27 mouse cellular contexts compared by ENCODE assay signal in genomic region chr6:94059090-94059489, GRCm38 (mm10).
"Had no signal": no experiment of that assay in that cellular context is flagged by ENCODE, and none has a peak within 500 bp of the region (broad histone marks: within the 10 kb centered on the region; RNA-seq: fewer than 3 reads in every experiment).

No protein-coding gene starts in this region.

- H3K4me2 ChIP-seq: heart, embryonic 11.5 days; heart, embryonic 13.5 days; heart, embryonic 15.5 days; hindbrain, embryonic 13.5 days; hindbrain, embryonic 15.5 days; kidney, embryonic 15.5 days; limb, embryonic 12.5 days; liver, embryonic 11.5 days; liver, embryonic 13.5 days; liver, embryonic 15.5 days had no signal

- H3K27ac ChIP-seq: heart, adult 2 months; heart, embryonic 13.5 days; heart, embryonic 15.5 days; hindbrain, embryonic 13.5 days; hindbrain, embryonic 15.5 days; hindbrain, postnatal 0 days; kidney, embryonic 15.5 days; kidney, postnatal 0 days; limb, embryonic 12.5 days; liver, embryonic 13.5 days; liver, embryonic 15.5 days had no signal

- H3K36me3 ChIP-seq: heart, embryonic 13.5 days; heart, embryonic 15.5 days; hindbrain, embryonic 13.5 days; hindbrain, embryonic 15.5 days; kidney, embryonic 15.5 days; limb, embryonic 12.5 days; liver, embryonic 13.5 days; liver, embryonic 15.5 days had no signal

- H3K4me3 ChIP-seq: heart, adult 2 months; heart, embryonic 13.5 days; heart, embryonic 15.5 days; hindbrain, embryonic 13.5 days; hindbrain, embryonic 15.5 days; kidney, embryonic 15.5 days; limb, embryonic 12.5 days; liver, embryonic 13.5 days; liver, embryonic 15.5 days had no signal

- DNase-seq: gastrocnemius, postnatal 14 days; gastrocnemius, postnatal 36 days; heart, adult 2 months; heart, postnatal 14 days; heart, postnatal 36 days; kidney, adult 11 months; kidney, adult 2 months; kidney, adult 9 months; kidney, postnatal 14 days; kidney, postnatal 36 days; layer of hippocampus, adult 9-11 months; layer of hippocampus, postnatal 36 days; left cerebral cortex, postnatal 4 days; liver; liver, embryonic 13.5 days had no signal

- ATAC-seq: hindbrain, postnatal 0 days; intestine, embryonic 16.5 days had no signal

- H3K4me1 ChIP-seq: liver, embryonic 15.5 days had no signal

- H3K27me3 ChIP-seq: heart, embryonic 13.5 days; heart, embryonic 15.5 days; hindbrain, embryonic 13.5 days; hindbrain, embryonic 15.5 days; kidney, embryonic 15.5 days; limb, embryonic 12.5 days; liver, embryonic 13.5 days; liver, embryonic 15.5 days had no signal

- H3K9ac ChIP-seq: heart, embryonic 13.5 days; heart, embryonic 15.5 days; hindbrain, embryonic 13.5 days; hindbrain, embryonic 15.5 days; kidney, embryonic 15.5 days; limb, embryonic 12.5 days; liver, embryonic 13.5 days; liver, embryonic 15.5 days had no signal

- H3K9me3 ChIP-seq: heart, embryonic 13.5 days; heart, embryonic 15.5 days; hindbrain, embryonic 13.5 days; hindbrain, embryonic 15.5 days; kidney, embryonic 15.5 days; limb, embryonic 12.5 days; liver, embryonic 13.5 days; liver, embryonic 15.5 days had no signal
